Mouse (Mus musculus) kidney, embryonic 16.5 days (tissue): ENCODE measurements around the gene Espl1. TPM values are rescaled to one million over a fixed set of nuclear protein-coding genes. Genes with fewer than 3 reads are reported as not detected.

Experiments
- ATAC-seq: fragments of 200-750 bp; cut with Nextera tagmentation; 2 replicates; pipeline ENCODE4 v1.8.0; 2017; ENCODE audit warnings: moderate TSS enrichment; ENCODE audit not compliant: low FRiP score, low TSS enrichment
- H3K27ac ChIP-seq: fragments of 300-500 bp; sonication (generic); 2 replicates; pipeline ENCODE4 v1.5.1; 2014; ENCODE audit warnings: low read length
- H3K27me3 ChIP-seq: fragments of 300-500 bp; sonication (generic); 2 replicates; pipeline ENCODE4 v1.6.1; 2014; ENCODE audit warnings: low read length, control low read depth, mixed read lengths; ENCODE audit not compliant: insufficient read depth
- H3K36me3 ChIP-seq: fragments of 300-500 bp; sonication (generic); 2 replicates; pipeline ENCODE4 v1.6.1; 2014; ENCODE audit warnings: low read length, control low read depth, mixed read lengths; ENCODE audit not compliant: insufficient read depth
- H3K4me1 ChIP-seq: fragments of 300-500 bp; sonication (generic); 2 replicates; pipeline ENCODE4 v1.6.1; 2014; ENCODE audit warnings: low read length, control low read depth, mixed read lengths; ENCODE audit not compliant: insufficient read depth
- H3K4me2 ChIP-seq: fragments of 300-500 bp; sonication (generic); replicated peaks from 2 replicates; pipeline ENCODE4 v1.6.1; 2014; ENCODE audit warnings: low read depth, low read length
- H3K4me3 ChIP-seq: fragments of 300-500 bp; sonication (generic); 2 replicates; pipeline ENCODE4 v1.5.1; 2014; ENCODE audit warnings: mild to moderate bottlenecking, low read length
- H3K9ac ChIP-seq: fragments of 300-500 bp; sonication (generic); replicated peaks from 2 replicates; pipeline ENCODE4 v1.6.1; 2014; ENCODE audit warnings: low read length
- H3K9me3 ChIP-seq: fragments of 300-500 bp; sonication (generic); 2 replicates; pipeline ENCODE4 v1.6.1; 2016; ENCODE audit warnings: low read length, control low read depth
- WGBS: fragments of 180-500 bp; shearing (Covaris S2); extraction: QIAGEN DNeasy Blood & Tissue Kit; methylation state at CpG from one replicate; pipeline ENCODE4 v1.1.7; 2014; 5-methylcytosine and 5-hydroxymethylcytosine counted together
- polyA plus RNA-seq: library from polyadenylated mRNA; unstranded; fragments of >200 nt; fragmentation: Nextera tagmentation; extraction: Ambion mirVana; gene quantifications from 2 replicates; pipeline ENCODE4 v1.2.1, GENCODE M21; 2015

Gene Espl1
- polyA plus RNA-seq, 1 experiment from 2014 or later, result 33.6 TPM

- Histone ChIP-seq H3K36me3 (no peaks in the 10 kb centered on the region), H3K9me3 (no peaks in the 10 kb centered on the region), H3K27ac (no peak overlapping the region), H3K4me1 (peaks cover 25% of the 10 kb centered on the region), H3K9ac (no peak overlapping the region), H3K4me2 (no peak overlapping the region), H3K27me3 (peaks cover 6% of the 10 kb centered on the region), H3K4me3 (no peak overlapping the region)
- ATAC-seq, result no peak
- 98% methylated on average over 1 of the region's 1 CpGs for WGBS
Observed at GRCm38 (mm10) chr15:102364678-102365077, 68.6 kb downstream of the Espl1 start.

- peaks cover 6% of the 10 kb centered on the region for H3K27me3 ChIP-seq
- H3K9ac ChIP-seq, result peak overlapping the region; percentile 63
- no peak overlapping the region; the same call in 1 of the 2 replicates for H3K27ac ChIP-seq
- H3K9me3 ChIP-seq, result no peaks in the 10 kb centered on the region
- H3K36me3 ChIP-seq, result no peaks in the 10 kb centered on the region
- 11% methylated on average over 6 of the region's 7 CpGs for WGBS
- peak overlapping the region; percentile 35 for H3K4me3 ChIP-seq
- H3K4me2 ChIP-seq, result peak overlapping the region; percentile 51
- no peak for ATAC-seq
- peaks cover 36% of the 10 kb centered on the region for H3K4me1 ChIP-seq
Observed at GRCm38 (mm10) chr15:102366238-102366637, 70.2 kb downstream of the Espl1 start.

GRCm38 (mm10) chr15:102366733-102367344 lies 70.8 kb downstream of the Espl1 start, which contains the start of gene Sp7:
Gene Sp7 (minus strand): TSS chr15:102367182.
- no peaks in the 10 kb centered on the region for H3K36me3 ChIP-seq
- peaks cover 6% of the 10 kb centered on the region for H3K27me3 ChIP-seq
- H3K9ac ChIP-seq, result peak within 1 kb of the TSS; percentile 63

DNA sequence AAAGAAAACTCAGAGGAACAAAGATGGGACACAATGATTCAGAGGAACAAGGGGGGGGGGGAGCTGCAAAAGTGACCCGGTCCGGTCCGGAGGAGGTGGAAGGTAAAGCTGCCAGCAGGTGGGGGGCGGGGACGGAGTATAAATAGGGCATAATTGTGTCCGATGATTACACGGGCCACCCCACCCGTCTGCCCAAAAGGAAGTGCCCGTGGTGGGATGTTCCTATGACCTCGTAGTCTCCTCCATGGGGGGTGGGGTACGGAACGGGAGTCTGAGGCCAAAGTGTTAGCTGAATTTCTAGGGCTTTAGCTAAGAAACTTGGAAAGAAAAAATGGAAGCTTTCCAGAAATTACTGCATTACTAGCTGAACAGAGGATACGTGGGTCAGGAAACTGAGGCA lies 73.9 kb downstream of the Espl1 start:
- H3K9ac ChIP-seq, result no peak overlapping the region
- H3K9me3 ChIP-seq, result no peaks in the 10 kb centered on the region
- no peak overlapping the region for H3K4me3 ChIP-seq
- ATAC-seq, result no peak
- 9% methylated on average over 13 of the region's 13 CpGs for WGBS
- no peak overlapping the region for H3K27ac ChIP-seq
- peaks cover 2% of the 10 kb centered on the region for H3K27me3 ChIP-seq
- no peaks in the 10 kb centered on the region for H3K36me3 ChIP-seq
- H3K4me2 ChIP-seq, result 0 out of 2 replicates have a peak overlapping the region, but pooled peaks have one; percentile 23
- peaks cover 27% of the 10 kb centered on the region for H3K4me1 ChIP-seq

More at GRCm38 (mm10) chr15:102366733-102367344, 70.8 kb downstream of the Espl1 start, which contains the start of gene Sp7:
- Histone ChIP-seq H3K4me1 (peaks cover 36% of the 10 kb centered on the region), H3K4me2 (peak within 1 kb of the TSS; percentile 51), H3K4me3 (peak within 1 kb of the TSS; percentile 35), H3K9me3 (no peaks in the 10 kb centered on the region), H3K27ac (no peak within 1 kb of the TSS; the same call in 1 of the 2 replicates)
- 9% methylated on average over 15 of the region's 15 CpGs for WGBS
- ATAC-seq, result no peak

- no peak overlapping the region for H3K4me3 ChIP-seq
- peak; percentile 62; the same call in 1 of the 2 replicates for ATAC-seq
- no peaks in the 10 kb centered on the region for H3K36me3 ChIP-seq
- H3K27ac ChIP-seq, result no peak overlapping the region
- peak overlapping the region; percentile 22; the same call in 1 of the 2 replicates for H3K4me2 ChIP-seq
- H3K9me3 ChIP-seq, result no peaks in the 10 kb centered on the region
- H3K27me3 ChIP-seq, result peaks cover 2% of the 10 kb centered on the region
- H3K4me1 ChIP-seq, result peaks cover 20% of the 10 kb centered on the region
- peak overlapping the region; percentile 50 for H3K9ac ChIP-seq
- 8% methylated on average over 10 of the region's 10 CpGs for WGBS
Observed at GRCm38 (mm10) chr15:102370727-102371126, 74.7 kb downstream of the Espl1 start.

Other genes with a start within 250 kb of the Espl1 start
- gene Eif4b, start 222.5 kb upstream of the Espl1 start, polyA plus RNA-seq, result 137 and 140 TPM in 2 replicates
- gene Tns2, start 195.9 kb upstream of the Espl1 start, polyA plus RNA-seq, result 51.2 and 56.3 TPM in 2 replicates
- 19.0 and 22.4 TPM in 2 replicates for gene Spryd3, start 160.0 kb upstream of the Espl1 start, polyA plus RNA-seq
- 33.0 and 33.9 TPM in 2 replicates for gene Igfbp6, start 151.9 kb upstream of the Espl1 start, polyA plus RNA-seq
- gene Soat2, start 145.7 kb upstream of the Espl1 start, polyA plus RNA-seq, result 0.40 and 0.41 TPM in 2 replicates
- gene Zfp740, start 93.0 kb upstream of the Espl1 start, polyA plus RNA-seq, result 82.1 and 88.7 TPM in 2 replicates
- gene Csad, start 91.5 kb upstream of the Espl1 start, polyA plus RNA-seq, result 131 and 153 TPM in 2 replicates
- gene Itgb7, start 64.3 kb upstream of the Espl1 start, polyA plus RNA-seq, result 1.4 and 1.9 TPM in 2 replicates
- gene Rarg, start 38.7 kb upstream of the Espl1 start, polyA plus RNA-seq, result 31.9 and 35.4 TPM in 2 replicates
- gene Gm9918, start 25.7 kb upstream of the Espl1 start, polyA plus RNA-seq, result 0.36 and 0.89 TPM in 2 replicates
- gene Mfsd5, start 16.8 kb upstream of the Espl1 start, polyA plus RNA-seq, result 76.5 and 78.8 TPM in 2 replicates
- 376 and 377 TPM in 2 replicates for gene Pfdn5, start 29.9 kb downstream of the Espl1 start, polyA plus RNA-seq
- gene Myg1, start 35.4 kb downstream of the Espl1 start, polyA plus RNA-seq, result 118 and 120 TPM in 2 replicates
- 89.2 and 91.7 TPM in 2 replicates for gene Aaas, start 54.5 kb downstream of the Espl1 start, polyA plus RNA-seq
- gene Sp7, start 70.9 kb downstream of the Espl1 start, polyA plus RNA-seq, result 1.2 and 1.3 TPM in 2 replicates
- 10.6 and 11.3 TPM in 2 replicates for gene Sp1, start 109.9 kb downstream of the Espl1 start, polyA plus RNA-seq
- 1.7 and 2.0 TPM in 2 replicates for gene Amhr2, start 149.1 kb downstream of the Espl1 start, polyA plus RNA-seq
- 81.5 and 94.9 TPM in 2 replicates for gene Prr13, start 162.8 kb downstream of the Espl1 start, polyA plus RNA-seq
- gene Pcbp2, start 174.3 kb downstream of the Espl1 start, polyA plus RNA-seq, result 209 and 212 TPM in 2 replicates
- 6.7 TPM in 1 of 2 replicates, not detected in the other for gene Gm10337, start 207.5 kb downstream of the Espl1 start, polyA plus RNA-seq
- gene Map3k12, start 220.8 kb downstream of the Espl1 start, polyA plus RNA-seq, result 17.2 and 19.5 TPM in 2 replicates
- gene Tarbp2, start 221.9 kb downstream of the Espl1 start, polyA plus RNA-seq, result 95.6 and 99.3 TPM in 2 replicates
- gene Npff, start 228.7 kb downstream of the Espl1 start, polyA plus RNA-seq, result 2.0 and 2.9 TPM in 2 replicates